Mouse (Mus musculus) cerebellum, adult 8-10 months (tissue): ENCODE results near the gene 1700025G04Rik.

Source experiments
- DNase-seq: peaks from one replicate; pipeline ENCODE4 v3.0.0; 2022

1700025G04Rik gene

GRCm38 (mm10) chr1:152028718-152029117, 61.2 kb downstream of the 1700025G04Rik start:
- no peak for DNase-seq

- DNase-seq = peak; percentile 53
Measured at GRCm38 (mm10) chr1:152026762-152027161, 63.2 kb downstream of the 1700025G04Rik start.

- no peak for DNase-seq
Measured at GRCm38 (mm10) chr1:152025308-152025707, 64.6 kb downstream of the 1700025G04Rik start.

- DNase-seq = no peak
Measured at GRCm38 (mm10) chr1:152024019-152024787, 65.7 kb downstream of the 1700025G04Rik start.

- DNase-seq = no peak
Measured at GRCm38 (mm10) chr1:152020812-152021211, 69.1 kb downstream of the 1700025G04Rik start.

GRCm38 (mm10) chr1:152020070-152020469, 69.9 kb downstream of the 1700025G04Rik start:
- DNase-seq = no peak

- DNase-seq = no peak
Measured at GRCm38 (mm10) chr1:152019196-152019595, 70.7 kb downstream of the 1700025G04Rik start.

GRCm38 (mm10) chr1:152018322-152018721, 71.6 kb downstream of the 1700025G04Rik start:
- DNase-seq = peak; percentile 42

GRCm38 (mm10) chr1:152016663-152017062, 73.3 kb downstream of the 1700025G04Rik start:
- no peak for DNase-seq

GRCm38 (mm10) chr1:152015555-152016125, 74.3 kb downstream of the 1700025G04Rik start:
- DNase-seq = no peak

GRCm38 (mm10) chr1:152011741-152012140, 78.2 kb downstream of the 1700025G04Rik start:
- DNase-seq = no peak

GRCm38 (mm10) chr1:152010251-152010980, 79.5 kb downstream of the 1700025G04Rik start:
- no peak for DNase-seq

- no peak for DNase-seq
Measured at GRCm38 (mm10) chr1:152008473-152008991, 81.4 kb downstream of the 1700025G04Rik start.

GRCm38 (mm10) chr1:152006529-152006928, 83.4 kb downstream of the 1700025G04Rik start:
- DNase-seq = no peak

- no peak for DNase-seq
Measured at GRCm38 (mm10) chr1:152004509-152004908, 85.4 kb downstream of the 1700025G04Rik start.

GRCm38 (mm10) chr1:152000461-152000860, 89.5 kb downstream of the 1700025G04Rik start:
- DNase-seq = no peak

GRCm38 (mm10) chr1:151999424-151999842, 90.5 kb downstream of the 1700025G04Rik start:
- peak; percentile 48 for DNase-seq

- DNase-seq = no peak
Measured at GRCm38 (mm10) chr1:151998721-151999206, 91.2 kb downstream of the 1700025G04Rik start.

GRCm38 (mm10) chr1:151997591-151997990, 92.3 kb downstream of the 1700025G04Rik start:
- DNase-seq = no peak

- no peak for DNase-seq
Measured at GRCm38 (mm10) chr1:151995948-151996697, 93.8 kb downstream of the 1700025G04Rik start.

- DNase-seq = peak; percentile 64
Measured at GRCm38 (mm10) chr1:151994271-151994670, 95.7 kb downstream of the 1700025G04Rik start.

- no peak for DNase-seq
Measured at GRCm38 (mm10) chr1:151991505-151991904, 98.4 kb downstream of the 1700025G04Rik start.
